Mouse (Mus musculus): ENCODE results near the gene Cdc123. TPM values are rescaled to one million over a fixed set of nuclear protein-coding genes. Genes with fewer than 3 reads are reported as not detected.

Gene Cdc123
- 287 and 341 TPM in 2 replicates for polyA plus RNA-seq (2014; fragmentation: Nextera tagmentation; extraction: Ambion mirVana)

DNA sequence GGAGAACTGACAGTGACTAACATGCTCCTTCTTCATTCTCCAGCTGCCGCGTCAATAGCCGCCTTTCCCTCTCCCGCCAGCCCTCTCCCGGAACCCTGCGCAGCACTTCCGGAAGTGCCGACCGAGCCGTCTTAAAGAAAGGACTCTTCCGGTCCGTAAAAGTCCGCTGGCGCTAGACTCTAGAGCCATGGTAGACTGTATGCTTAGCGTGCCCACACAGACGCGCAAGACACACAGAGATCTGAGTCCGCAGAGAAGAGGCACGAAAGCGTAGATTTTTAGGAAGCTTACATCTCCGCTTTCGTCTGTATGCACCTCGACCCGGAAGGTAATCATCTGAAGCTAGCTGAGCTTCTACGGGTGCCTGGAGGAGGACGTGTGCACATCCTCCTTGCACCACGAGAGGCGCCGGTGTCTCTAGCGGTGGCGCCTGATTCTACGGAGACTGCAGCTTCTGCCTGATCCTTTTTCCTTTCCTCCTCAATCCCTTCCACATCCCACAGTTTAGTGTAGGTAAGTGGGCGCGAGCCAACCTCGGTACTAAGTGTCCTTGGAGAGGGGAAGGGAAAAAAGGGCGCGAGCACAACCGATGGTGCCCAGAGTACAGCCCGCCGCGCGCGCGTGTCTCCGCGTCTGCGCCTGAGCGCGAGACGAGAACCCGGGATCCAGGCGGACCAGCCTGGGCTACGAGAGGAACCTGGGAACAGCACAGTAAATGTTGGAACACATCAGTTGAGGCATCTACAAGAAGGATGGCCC, at the start of gene Cdc123, which contains the start of gene Nudt5:
TSS of gene Cdc123 (minus strand) at position 292 of the 759 bp plus-strand sequence.
TSS of gene Nudt5 (plus strand) at position 147 of the 759 bp plus-strand sequence.
- peak within 1 kb of the TSS; percentile 90 for H3K9ac ChIP-seq (ENCODE audit: low read length)
- H3K4me2 ChIP-seq: peak within 1 kb of the TSS; percentile 47
- WGBS: under 1% methylated on average over 53 of the region's 53 CpGs
- peaks cover 11% of the 10 kb centered on the region for H3K4me1 ChIP-seq (ENCODE audit: control insufficient read depth, insufficient read depth, low read length)
- DNase-seq (ENCODE audit: low spot score, missing footprints) (peak; percentile 100), ATAC-seq (ENCODE audit: low FRiP score) (peak; percentile 96)
- peak within 1 kb of the TSS; percentile 57 for H3K4me3 ChIP-seq (ENCODE audit: low read depth, low read length)
- peaks cover under 1% of the 10 kb centered on the region; the same call in 1 of the 2 replicates for H3K9me3 ChIP-seq (ENCODE audit: control insufficient read depth, low read length)
- peak within 1 kb of the TSS; percentile 79 for H3K27ac ChIP-seq (ENCODE audit: low read depth, low read length)
- no peaks in the 10 kb centered on the region for H3K27me3 ChIP-seq (ENCODE audit: control insufficient read depth, insufficient read depth, low read length)
- H3K36me3 ChIP-seq (ENCODE audit: control insufficient read depth, insufficient read depth, low read length): peaks cover 7% of the 10 kb centered on the region

DNA sequence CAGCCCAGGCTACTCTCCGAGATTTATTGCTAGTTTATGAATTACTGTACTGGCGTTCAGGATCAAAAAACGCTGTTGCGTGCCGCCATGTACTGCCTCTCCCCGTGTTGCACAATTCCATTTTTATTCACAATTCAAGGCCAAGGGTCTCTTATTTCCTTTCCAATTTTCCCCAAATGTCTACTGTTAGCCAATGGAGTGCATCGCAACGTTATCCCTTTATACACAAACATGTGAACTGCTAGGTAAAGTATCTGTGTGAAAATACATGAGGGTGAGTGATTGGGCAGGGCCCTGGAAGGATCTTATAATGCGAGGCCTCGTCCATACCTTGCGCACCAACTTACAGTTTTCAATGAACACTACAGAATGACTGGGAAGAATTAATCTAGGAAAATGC, 49.3 kb upstream of the Cdc123 start:
- DNase-seq (ENCODE audit: low spot score, missing footprints) (peak; percentile 90), ATAC-seq (ENCODE audit: low FRiP score) (no peak)
- no peak overlapping the region for H3K27ac ChIP-seq (ENCODE audit: low read depth, low read length)
- H3K36me3 ChIP-seq (ENCODE audit: control insufficient read depth, insufficient read depth, low read length): peaks cover 3% of the 10 kb centered on the region; the same call in 1 of the 2 replicates
- 52% methylated on average over 11 of the region's 11 CpGs for WGBS
- no peaks in the 10 kb centered on the region for H3K9me3 ChIP-seq (ENCODE audit: control insufficient read depth, low read length)
- no peaks in the 10 kb centered on the region for H3K27me3 ChIP-seq (ENCODE audit: control insufficient read depth, insufficient read depth, low read length)
- H3K4me3 ChIP-seq (ENCODE audit: low read depth, low read length): peak overlapping the region; percentile 81
- H3K4me1 ChIP-seq (ENCODE audit: control insufficient read depth, insufficient read depth, low read length): peaks cover 3% of the 10 kb centered on the region
- H3K4me2 ChIP-seq: peak overlapping the region; percentile 67
- H3K9ac ChIP-seq (ENCODE audit: low read length): peak overlapping the region; percentile 93

DNA sequence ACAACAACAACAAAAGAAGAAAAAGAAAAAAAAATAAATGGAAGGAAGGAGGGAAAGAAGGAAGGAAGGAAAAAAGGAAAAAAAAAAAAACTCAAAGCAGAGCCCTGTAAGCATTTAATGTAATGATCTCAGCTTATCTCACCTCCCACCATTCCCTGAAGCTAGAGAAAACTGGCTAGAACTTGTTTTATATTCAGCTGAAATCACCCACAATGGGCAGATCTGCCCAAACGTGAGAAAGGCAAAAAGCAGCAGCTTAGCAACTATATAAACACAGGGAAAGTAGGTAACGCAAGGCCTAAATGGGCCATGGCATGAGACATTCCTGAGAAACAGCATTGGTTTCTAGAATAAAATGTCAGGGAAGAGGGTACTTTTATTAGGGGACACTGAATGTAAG, 44.4 kb upstream of the Cdc123 start:
- H3K4me3 ChIP-seq (ENCODE audit: low read depth, low read length): no peak overlapping the region
- H3K36me3 ChIP-seq (ENCODE audit: control insufficient read depth, insufficient read depth, low read length): peaks cover 18% of the 10 kb centered on the region
- peaks cover 3% of the 10 kb centered on the region for H3K4me1 ChIP-seq (ENCODE audit: control insufficient read depth, insufficient read depth, low read length)
- no peak overlapping the region for H3K27ac ChIP-seq (ENCODE audit: low read depth, low read length)
- DNase-seq (ENCODE audit: low spot score, missing footprints) (peak; percentile 31), ATAC-seq (ENCODE audit: low FRiP score) (no peak)
- H3K4me2 ChIP-seq: no peak overlapping the region
- H3K27me3 ChIP-seq (ENCODE audit: control insufficient read depth, insufficient read depth, low read length): no peaks in the 10 kb centered on the region
- no peaks in the 10 kb centered on the region for H3K9me3 ChIP-seq (ENCODE audit: control insufficient read depth, low read length)
- WGBS: 69% methylated on average over 2 of the region's 2 CpGs
- H3K9ac ChIP-seq (ENCODE audit: low read length): no peak overlapping the region

GRCm38 (mm10) chr2:5888865-5889264, 43.9 kb upstream of the Cdc123 start:
- Histone ChIP-seq H3K4me2 (no peak overlapping the region), H3K27me3 (ENCODE audit: control insufficient read depth, insufficient read depth, low read length) (no peaks in the 10 kb centered on the region), H3K4me3 (ENCODE audit: low read depth, low read length) (no peak overlapping the region), H3K36me3 (ENCODE audit: control insufficient read depth, insufficient read depth, low read length) (peaks cover 18% of the 10 kb centered on the region), H3K9ac (ENCODE audit: low read length) (no peak overlapping the region), H3K27ac (ENCODE audit: low read depth, low read length) (no peak overlapping the region), H3K4me1 (ENCODE audit: control insufficient read depth, insufficient read depth, low read length) (no peaks in the 10 kb centered on the region), H3K9me3 (ENCODE audit: control insufficient read depth, low read length) (no peaks in the 10 kb centered on the region)
- ATAC-seq (ENCODE audit: low FRiP score) (no peak), DNase-seq (ENCODE audit: low spot score, missing footprints) (no peak)
- WGBS: 93% methylated on average over 5 of the region's 5 CpGs

GRCm38 (mm10) chr2:5877446-5877845, 32.5 kb upstream of the Cdc123 start:
- ATAC-seq (ENCODE audit: low FRiP score) (no peak), DNase-seq (ENCODE audit: low spot score, missing footprints) (peak; percentile 86)
- Histone ChIP-seq H3K36me3 (ENCODE audit: control insufficient read depth, insufficient read depth, low read length) (peaks cover 24% of the 10 kb centered on the region), H3K4me1 (ENCODE audit: control insufficient read depth, insufficient read depth, low read length) (no peaks in the 10 kb centered on the region), H3K9me3 (ENCODE audit: control insufficient read depth, low read length) (no peaks in the 10 kb centered on the region), H3K4me3 (ENCODE audit: low read depth, low read length) (no peak overlapping the region), H3K27ac (ENCODE audit: low read depth, low read length) (no peak overlapping the region), H3K4me2 (no peak overlapping the region), H3K27me3 (ENCODE audit: control insufficient read depth, insufficient read depth, low read length) (no peaks in the 10 kb centered on the region), H3K9ac (ENCODE audit: low read length) (no peak overlapping the region)
- 76% methylated on average over 3 of the region's 3 CpGs for WGBS

GRCm38 (mm10) chr2:5869746-5870145, 24.8 kb upstream of the Cdc123 start:
- 90% methylated on average over 5 of the region's 5 CpGs for WGBS
- ATAC-seq (ENCODE audit: low FRiP score) (no peak), DNase-seq (ENCODE audit: low spot score, missing footprints) (no peak)
- H3K4me1 ChIP-seq (ENCODE audit: control insufficient read depth, insufficient read depth, low read length): no peaks in the 10 kb centered on the region
- H3K9ac ChIP-seq (ENCODE audit: low read length): no peak overlapping the region
- H3K27me3 ChIP-seq (ENCODE audit: control insufficient read depth, insufficient read depth, low read length): no peaks in the 10 kb centered on the region
- H3K27ac ChIP-seq (ENCODE audit: low read depth, low read length): no peak overlapping the region
- peaks cover 17% of the 10 kb centered on the region for H3K36me3 ChIP-seq (ENCODE audit: control insufficient read depth, insufficient read depth, low read length)
- no peaks in the 10 kb centered on the region for H3K9me3 ChIP-seq (ENCODE audit: control insufficient read depth, low read length)
- no peak overlapping the region for H3K4me3 ChIP-seq (ENCODE audit: low read depth, low read length)
- H3K4me2 ChIP-seq: no peak overlapping the region

GRCm38 (mm10) chr2:5867681-5868080, 22.7 kb upstream of the Cdc123 start:
- H3K4me3 ChIP-seq (ENCODE audit: low read depth, low read length): no peak overlapping the region
- no peak overlapping the region for H3K27ac ChIP-seq (ENCODE audit: low read depth, low read length)
- H3K4me1 ChIP-seq (ENCODE audit: control insufficient read depth, insufficient read depth, low read length): no peaks in the 10 kb centered on the region
- no peak overlapping the region for H3K9ac ChIP-seq (ENCODE audit: low read length)
- no peaks in the 10 kb centered on the region for H3K27me3 ChIP-seq (ENCODE audit: control insufficient read depth, insufficient read depth, low read length)
- no peak for DNase-seq (ENCODE audit: low spot score, missing footprints)
- H3K9me3 ChIP-seq (ENCODE audit: control insufficient read depth, low read length): no peaks in the 10 kb centered on the region
- WGBS: 89% methylated on average over 2 of the region's 2 CpGs
- no peak overlapping the region for H3K4me2 ChIP-seq
- no peak for ATAC-seq (ENCODE audit: low FRiP score)
- peaks cover 11% of the 10 kb centered on the region for H3K36me3 ChIP-seq (ENCODE audit: control insufficient read depth, insufficient read depth, low read length)

- Histone ChIP-seq H3K27me3 (ENCODE audit: control insufficient read depth, insufficient read depth, low read length) (no peaks in the 10 kb centered on the region), H3K9me3 (ENCODE audit: control insufficient read depth, low read length) (no peaks in the 10 kb centered on the region), H3K4me3 (ENCODE audit: low read depth, low read length) (no peak within 1 kb of the TSS), H3K4me1 (ENCODE audit: control insufficient read depth, insufficient read depth, low read length) (no peaks in the 10 kb centered on the region), H3K9ac (ENCODE audit: low read length) (no peak within 1 kb of the TSS), H3K36me3 (ENCODE audit: control insufficient read depth, insufficient read depth, low read length) (peaks cover 14% of the 10 kb centered on the region), H3K4me2 (no peak within 1 kb of the TSS), H3K27ac (ENCODE audit: low read depth, low read length) (no peak within 1 kb of the TSS)
- no peak for DNase-seq (ENCODE audit: low spot score, missing footprints)
- ATAC-seq (ENCODE audit: low FRiP score): no peak
- 94% methylated on average over 3 of the region's 3 CpGs for WGBS
Measured at GRCm38 (mm10) chr2:5862834-5863233, 17.9 kb upstream of the Cdc123 start, which contains the start of gene Gm13199. Gm13199 (minus strand) TSS chr2:5862934.

DNA sequence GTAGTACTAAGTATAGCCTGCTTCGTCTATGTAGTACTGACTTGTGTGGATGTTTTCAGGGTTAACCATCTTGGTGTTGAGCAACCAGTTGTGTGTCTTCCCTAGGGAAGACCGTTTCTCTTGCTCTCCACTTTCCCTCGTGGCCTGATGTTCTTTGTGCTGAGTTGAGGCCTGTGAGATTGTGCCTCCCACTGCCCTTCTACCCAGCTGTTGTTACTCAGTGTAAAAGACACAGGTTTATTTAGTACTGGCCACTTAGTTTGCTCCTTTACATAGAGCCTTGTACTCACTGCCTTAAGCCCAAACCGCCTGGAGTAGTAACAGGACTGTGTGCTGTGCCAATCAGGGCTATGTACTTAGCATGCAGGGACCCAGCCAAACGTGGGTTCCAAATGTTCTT, 6.9 kb upstream of the Cdc123 start:
- no peaks in the 10 kb centered on the region for H3K4me1 ChIP-seq (ENCODE audit: control insufficient read depth, insufficient read depth, low read length)

More for the DNA sequence above, 6.9 kb upstream of the Cdc123 start:
- Histone ChIP-seq H3K9ac (ENCODE audit: low read length) (no peak overlapping the region), H3K9me3 (ENCODE audit: control insufficient read depth, low read length) (no peaks in the 10 kb centered on the region), H3K36me3 (ENCODE audit: control insufficient read depth, insufficient read depth, low read length) (peaks cover 1% of the 10 kb centered on the region), H3K4me3 (ENCODE audit: low read depth, low read length) (no peak overlapping the region), H3K27me3 (ENCODE audit: control insufficient read depth, insufficient read depth, low read length) (no peaks in the 10 kb centered on the region), H3K27ac (ENCODE audit: low read depth, low read length) (no peak overlapping the region), H3K4me2 (no peak overlapping the region)
- 88% methylated on average over 5 of the region's 5 CpGs for WGBS
- DNase-seq (ENCODE audit: low spot score, missing footprints) (no peak), ATAC-seq (ENCODE audit: low FRiP score) (no peak)

Data from midbrain, embryonic 11.5 days (tissue).